Mouse (Mus musculus) heart, adult 2 months (tissue): ENCODE data around the gene Syn3.

Experiments
- CTCF ChIP-seq: fragments of 200-600 bp; IDR thresholded peaks from 2 replicates; pipeline ENCODE4 v1.8.1; 2022; ENCODE audit warnings: antibody characterized with exemption, mild to moderate bottlenecking, moderate library complexity
- EP300 ChIP-seq: fragments of 200-500 bp; IDR thresholded peaks from 2 replicates; pipeline ENCODE4 v1.6.1; 2011; ENCODE audit warnings: low read depth, low read length, control low read depth; ENCODE audit not compliant: insufficient read depth
- POLR2A ChIP-seq: fragments of 200-500 bp; IDR thresholded peaks from 2 replicates; pipeline ENCODE4 v1.6.1; 2011; ENCODE audit warnings: mild to moderate bottlenecking, low read depth, low read length, control low read depth; ENCODE audit not compliant: insufficient read depth

- TF ChIP-seq POLR2A (no peak), CTCF (no peak), EP300 (no peak)
Observed at GRCm38 (mm10) chr10:86319526-86319925, 179.2 kb downstream of the Syn3 start.
